Mouse (Mus musculus) kidney, adult 9 months (tissue): ENCODE measurements around the gene Ssxb2.
"Not testable (repeated sequence)": the region's sequence is repeated elsewhere in the genome, so short reads cannot be mapped to it uniquely, and the experiment has no call there.

Source experiments
- DNase-seq: peaks from one replicate; pipeline ENCODE4 v3.0.0; 2022

The Ssxb2 gene

DNA sequence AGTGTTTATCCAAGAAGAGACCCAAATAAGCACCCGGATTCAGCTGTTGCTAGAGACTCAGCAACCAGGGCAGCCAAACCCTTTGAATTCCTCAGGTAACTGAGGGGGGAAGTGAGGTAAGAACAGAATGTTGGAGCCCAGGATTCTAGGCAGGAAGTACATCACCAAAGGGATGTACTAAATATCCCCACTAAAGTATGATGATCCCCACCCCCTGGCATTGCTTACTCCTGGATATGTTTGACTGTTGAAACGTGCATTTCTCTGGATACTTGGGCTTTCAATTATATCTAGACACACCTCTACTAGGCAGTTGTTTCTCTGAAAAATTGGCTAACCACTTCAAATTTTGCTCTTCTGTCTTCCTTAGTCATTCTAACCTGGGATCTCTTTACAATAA, at the start of gene Ssxb2:
Gene Ssxb2, minus strand, starts transcription at position 101 of the 400 bp plus-strand sequence.
- DNase-seq = not testable (repeated sequence)

DNA sequence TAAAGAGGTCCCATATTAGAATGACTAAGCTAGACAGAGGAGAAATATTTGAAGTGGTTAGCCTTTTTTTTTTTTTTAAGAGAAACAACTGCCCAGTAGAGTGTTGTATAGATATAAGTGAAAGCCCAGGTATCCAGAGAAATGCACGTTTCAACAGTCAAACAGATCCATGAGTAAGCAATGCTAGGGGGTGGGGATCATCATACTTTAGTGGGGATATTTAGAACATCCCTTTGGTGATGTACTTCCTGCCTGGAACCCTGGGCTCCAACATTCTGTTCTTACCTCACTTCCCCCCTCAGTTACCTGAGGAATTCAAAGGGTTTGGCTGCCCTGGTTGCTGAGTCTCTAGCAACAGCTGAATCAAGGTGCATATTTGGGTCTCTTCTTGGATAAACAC, 48.5 kb downstream of the Ssxb2 start, which contains the start of gene Ssxb1:
Gene Ssxb1, plus strand, starts transcription at position 301 of the 400 bp plus-strand sequence.
- not testable (repeated sequence) for DNase-seq
